Mouse (Mus musculus) lung, postnatal 0 days (tissue): ENCODE data around the gene Pp2d1. TPM values are rescaled to one million over a fixed set of nuclear protein-coding genes. Genes with fewer than 3 reads are reported as not detected.

ENCODE experiments used
- ATAC-seq: fragments of 200-750 bp; cut with Nextera tagmentation; 2 replicates; pipeline ENCODE4 v1.8.0; 2017; ENCODE audit warnings: moderate library complexity
- DNase-seq: peaks from one replicate; pipeline ENCODE4 v3.0.0-alpha.2; 2016; ENCODE audit warnings: low spot score
- H3K27ac ChIP-seq: fragments of 300-500 bp; sonication (generic); 2 replicates; pipeline ENCODE4 v1.5.1; 2014; ENCODE audit warnings: antibody characterized with exemption, mild to moderate bottlenecking, low read length, mixed read lengths
- H3K27me3 ChIP-seq: fragments of 300-500 bp; sonication (generic); replicated peaks from 2 replicates; pipeline ENCODE4 v1.6.1; 2014; ENCODE audit warnings: low read length, mixed read lengths; ENCODE audit not compliant: insufficient read depth
- H3K36me3 ChIP-seq: fragments of 300-500 bp; sonication (generic); 2 replicates; pipeline ENCODE4 v1.6.1; 2014; ENCODE audit warnings: low read length, mixed read lengths; ENCODE audit not compliant: insufficient read depth
- H3K4me1 ChIP-seq: fragments of 300-500 bp; sonication (generic); 2 replicates; pipeline ENCODE4 v1.6.1; 2014; ENCODE audit warnings: antibody characterized with exemption, low read depth, low read length, mixed read lengths; ENCODE audit not compliant: insufficient read depth
- H3K4me2 ChIP-seq: fragments of 300-500 bp; sonication (generic); replicated peaks from 2 replicates; pipeline ENCODE4 v1.6.1; 2014; ENCODE audit warnings: low read depth, mild to moderate bottlenecking, low read length, moderate library complexity, mixed read lengths
- H3K4me3 ChIP-seq: fragments of 300-500 bp; sonication (generic); 2 replicates; pipeline ENCODE4 v1.5.1; 2014; ENCODE audit warnings: low read depth, low read length
- H3K9ac ChIP-seq: fragments of 300-500 bp; sonication (generic); replicated peaks from 2 replicates; pipeline ENCODE4 v1.6.1; 2014; ENCODE audit warnings: low read depth, mild to moderate bottlenecking
- H3K9me3 ChIP-seq: fragments of 300-500 bp; sonication (generic); 2 replicates; pipeline ENCODE4 v1.6.1; 2016; ENCODE audit warnings: low read length, mixed read lengths
- CTCF ChIP-seq: IDR thresholded peaks from 2 replicates; pipeline ENCODE4 v1.5.1; 2016; ENCODE audit warnings: antibody characterized with exemption, mild to moderate bottlenecking
- EP300 ChIP-seq: IDR thresholded peaks from 2 replicates; pipeline ENCODE4 v1.6.1; 2016; ENCODE audit warnings: antibody characterized with exemption, mild to moderate bottlenecking, control low read depth
- WGBS: fragments of 180-500 bp; shearing (Covaris S2); extraction: QIAGEN DNeasy Blood & Tissue Kit; methylation state at CpG from one replicate; pipeline ENCODE4 v1.1.7; 2014; 5-methylcytosine and 5-hydroxymethylcytosine counted together
- polyA plus RNA-seq: library from polyadenylated mRNA; unstranded; fragments of >200 nt; fragmentation: Nextera tagmentation; extraction: Ambion mirVana; gene quantifications from 2 replicates; pipeline ENCODE4 v1.2.1, GENCODE M21; 2015

Pp2d1 gene
- polyA plus RNA-seq, 1 experiment from 2014 or later: 0.27 TPM

- TF ChIP-seq CTCF: no peak
- no peak for TF ChIP-seq EP300
- Histone ChIP-seq H3K4me2 (no peak overlapping the region), H3K36me3 (no peaks in the 10 kb centered on the region), H3K27me3 (no peaks in the 10 kb centered on the region), H3K4me3 (no peak overlapping the region), H3K9ac (no peak overlapping the region), H3K9me3 (no peaks in the 10 kb centered on the region), H3K4me1 (no peaks in the 10 kb centered on the region; the same call in 1 of the 2 replicates), H3K27ac (no peak overlapping the region)
- 46% methylated on average over 4 of the region's 4 CpGs for WGBS
- no peak for DNase-seq
- ATAC-seq: no peak
Observed at GRCm38 (mm10) chr17:53582026-53582585, 42.9 kb upstream of the Pp2d1 start.

DNA sequence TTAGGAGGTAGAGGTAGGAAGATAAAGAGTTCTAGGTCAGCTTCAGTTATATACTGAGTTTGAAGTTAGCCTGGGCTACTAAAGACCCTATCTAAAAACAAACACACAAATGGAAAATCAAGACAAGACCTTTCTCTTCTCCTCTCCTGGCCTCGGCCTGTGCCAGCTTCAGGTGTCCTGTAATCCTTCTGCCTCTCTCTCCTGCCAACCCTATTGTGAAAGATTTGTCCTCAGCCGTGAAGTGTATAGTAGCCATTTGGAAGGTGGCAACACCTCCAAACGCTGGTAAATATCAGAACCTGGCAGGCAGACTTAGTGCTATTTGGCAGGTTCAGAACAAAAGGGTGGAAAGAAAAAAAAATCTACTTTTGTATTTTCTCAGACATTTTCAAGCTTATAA is 41.0 kb upstream of the Pp2d1 start:
- 57% methylated on average over 3 of the region's 3 CpGs for WGBS
- H3K4me3 ChIP-seq: no peak overlapping the region
- TF ChIP-seq CTCF: no peak
- no peak for TF ChIP-seq EP300
- no peaks in the 10 kb centered on the region; the same call in 1 of the 2 replicates for H3K4me1 ChIP-seq
- no peaks in the 10 kb centered on the region for H3K27me3 ChIP-seq
- no peak overlapping the region for H3K4me2 ChIP-seq
- DNase-seq (peak; percentile 55), ATAC-seq (peak; percentile 52)
- no peaks in the 10 kb centered on the region for H3K36me3 ChIP-seq
- H3K9me3 ChIP-seq: no peaks in the 10 kb centered on the region
- H3K27ac ChIP-seq: no peak overlapping the region
- H3K9ac ChIP-seq: no peak overlapping the region

DNA sequence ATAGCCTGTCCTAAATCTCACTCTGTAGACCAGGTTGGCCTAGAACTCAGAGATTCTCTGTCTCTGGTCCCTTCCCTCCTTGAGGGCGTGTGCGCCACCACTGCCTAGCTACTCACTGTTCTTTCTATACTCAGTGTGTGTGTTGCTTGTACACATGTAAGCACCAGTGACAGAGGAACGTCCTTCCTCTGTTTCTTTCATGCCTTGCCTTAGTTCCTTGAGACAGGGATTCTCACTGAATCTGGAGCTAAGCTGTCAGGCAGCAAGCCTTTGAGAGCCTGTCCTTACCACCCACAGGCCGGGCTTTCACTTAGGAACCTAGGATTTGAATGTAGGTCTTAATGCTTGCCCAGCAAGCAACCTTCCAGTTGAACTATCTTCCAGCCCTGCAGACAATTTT is 40.4 kb upstream of the Pp2d1 start:
- DNase-seq (no peak), ATAC-seq (no peak)
- H3K9me3 ChIP-seq: no peaks in the 10 kb centered on the region
- WGBS: 67% methylated on average over 4 of the region's 4 CpGs
- no peak overlapping the region for H3K4me2 ChIP-seq
- no peaks in the 10 kb centered on the region; the same call in 1 of the 2 replicates for H3K4me1 ChIP-seq
- H3K27me3 ChIP-seq: no peaks in the 10 kb centered on the region
- no peak overlapping the region for H3K27ac ChIP-seq
- no peak overlapping the region for H3K9ac ChIP-seq
- no peaks in the 10 kb centered on the region for H3K36me3 ChIP-seq
- no peak for TF ChIP-seq CTCF
- TF ChIP-seq EP300: no peak
- H3K4me3 ChIP-seq: no peak overlapping the region

DNA sequence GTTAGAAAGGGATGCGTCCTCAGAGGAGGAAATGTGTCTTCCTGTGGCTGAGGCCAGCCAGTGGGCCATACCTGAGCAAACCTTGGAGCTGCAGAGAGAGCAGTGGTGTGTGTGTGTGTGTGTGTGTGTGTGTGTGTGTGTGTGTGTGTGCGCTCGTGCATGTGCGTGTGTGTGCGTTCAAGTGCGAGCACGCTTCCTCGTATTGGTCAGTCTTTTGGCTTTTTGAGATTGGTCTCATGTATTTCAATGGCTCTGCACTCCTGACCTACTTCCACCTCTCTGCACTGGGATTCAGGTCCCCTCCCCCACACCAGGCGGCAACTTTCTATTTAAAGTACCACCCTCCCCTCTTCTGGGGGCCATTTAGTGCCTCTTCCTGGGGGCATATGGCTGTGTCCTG is 39.5 kb upstream of the Pp2d1 start:
- Histone ChIP-seq H3K9me3 (no peaks in the 10 kb centered on the region), H3K9ac (no peak overlapping the region), H3K4me2 (no peak overlapping the region), H3K4me1 (no peaks in the 10 kb centered on the region), H3K4me3 (no peak overlapping the region), H3K27ac (no peak overlapping the region), H3K27me3 (no peaks in the 10 kb centered on the region), H3K36me3 (no peaks in the 10 kb centered on the region)
- WGBS: 68% methylated on average over 9 of the region's 9 CpGs
- DNase-seq (no peak), ATAC-seq (no peak)
- TF ChIP-seq CTCF (no peak), EP300 (no peak)

DNA sequence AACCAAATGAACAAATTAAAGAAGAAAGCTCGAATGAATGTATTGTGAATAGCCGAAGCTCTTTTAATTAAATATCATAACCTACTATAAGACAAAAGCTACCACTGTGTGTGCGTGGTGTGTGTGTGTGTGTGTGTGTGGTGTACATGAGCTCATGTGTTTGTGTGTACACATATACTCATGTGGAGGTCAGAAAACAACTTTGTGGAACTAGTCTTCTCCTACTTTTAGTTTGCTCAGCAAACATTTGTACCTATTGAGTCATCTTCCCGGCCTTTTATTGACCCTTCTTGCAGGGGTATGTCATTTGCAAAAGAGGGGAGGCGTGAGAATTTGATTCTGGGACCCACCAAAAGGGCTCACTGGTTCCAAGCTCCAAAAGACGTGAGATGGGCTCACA is 39.0 kb upstream of the Pp2d1 start:
- Histone ChIP-seq H3K9me3 (no peaks in the 10 kb centered on the region), H3K4me1 (no peaks in the 10 kb centered on the region), H3K27me3 (no peaks in the 10 kb centered on the region), H3K4me2 (no peak overlapping the region), H3K4me3 (no peak overlapping the region), H3K27ac (no peak overlapping the region), H3K36me3 (no peaks in the 10 kb centered on the region), H3K9ac (no peak overlapping the region)
- 79% methylated on average over 6 of the region's 6 CpGs for WGBS
- ATAC-seq: no peak
- no peak for DNase-seq
- TF ChIP-seq CTCF (no peak), EP300 (no peak)

DNA sequence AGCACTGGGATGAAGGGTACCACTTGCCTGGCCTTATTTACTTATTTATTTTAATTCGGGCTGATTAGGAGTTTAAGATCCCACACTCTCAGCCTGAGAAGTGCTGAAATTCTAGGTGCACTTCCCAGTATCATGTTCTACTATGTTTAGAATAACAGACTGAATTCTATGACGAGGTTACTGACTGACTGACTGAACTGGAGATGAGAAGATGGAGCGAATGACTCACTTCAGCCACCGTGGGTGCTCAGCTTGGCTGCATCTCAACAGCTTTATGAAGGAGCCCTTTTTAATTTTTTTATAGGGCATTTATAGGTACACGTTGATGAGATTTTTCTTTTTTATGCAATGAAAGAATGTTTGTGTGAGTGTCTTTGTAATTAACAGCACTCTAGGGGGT is 38.5 kb upstream of the Pp2d1 start:
- DNase-seq (no peak), ATAC-seq (no peak)
- WGBS: 68% methylated on average over 5 of the region's 5 CpGs
- no peaks in the 10 kb centered on the region for H3K27me3 ChIP-seq
- no peaks in the 10 kb centered on the region for H3K36me3 ChIP-seq
- H3K9ac ChIP-seq: no peak overlapping the region
- TF ChIP-seq EP300: no peak
- H3K9me3 ChIP-seq: no peaks in the 10 kb centered on the region
- H3K4me1 ChIP-seq: no peaks in the 10 kb centered on the region
- H3K4me3 ChIP-seq: no peak overlapping the region
- no peak overlapping the region for H3K27ac ChIP-seq
- H3K4me2 ChIP-seq: no peak overlapping the region

- Histone ChIP-seq H3K4me2 (no peak overlapping the region), H3K9me3 (no peaks in the 10 kb centered on the region), H3K36me3 (no peaks in the 10 kb centered on the region), H3K9ac (no peak overlapping the region), H3K4me3 (no peak overlapping the region), H3K27ac (no peak overlapping the region), H3K4me1 (no peaks in the 10 kb centered on the region), H3K27me3 (no peaks in the 10 kb centered on the region)
- TF ChIP-seq EP300: no peak
- no peak for TF ChIP-seq CTCF
- WGBS: 68% methylated on average over 2 of the region's 2 CpGs
- DNase-seq (no peak), ATAC-seq (no peak)
Observed at GRCm38 (mm10) chr17:53577151-53577550, 37.9 kb upstream of the Pp2d1 start.
